In genomic region chr11:75106614-75107013, GRCm38 (mm10) we compare ENCODE assay signal across 23 mouse cellular contexts.
DNase-seq lines count a peak whose midpoint lies in the region; ATAC-seq and TF ChIP-seq lines count a peak whose summit lies in the region.
"Had no signal": no experiment of that assay in that cellular context is flagged by ENCODE, and none has a peak within 500 bp of the region (broad histone marks: within the 10 kb centered on the region; RNA-seq: fewer than 3 reads in every experiment).

No protein-coding gene starts in this region.

- H3K9me3 ChIP-seq in heart, postnatal 0 days (replicated peaks; ENCODE audit: control insufficient read depth, low read length): no peaks in the 10 kb centered on the region
- H3K9me3 ChIP-seq: embryonic facial prominence, embryonic 15.5 days; G1E; hindbrain, embryonic 13.5 days; intestine, embryonic 15.5 days; limb, embryonic 15.5 days; lung, embryonic 15.5 days; neural tube, embryonic 12.5 days had no signal

- H3K36me3 ChIP-seq in heart, postnatal 0 days (replicated peaks; ENCODE audit: control insufficient read depth, insufficient read depth, low read length): no peaks in the 10 kb centered on the region
- 0 out of 2 replicates have a peak, but pooled peaks cover 1% of the 10 kb centered on the region for H3K36me3 ChIP-seq in spleen, adult 2 months (ENCODE audit: control insufficient read depth, insufficient read depth, low read length)
- H3K36me3 ChIP-seq: embryonic facial prominence, embryonic 15.5 days; hindbrain, embryonic 13.5 days; intestine, embryonic 15.5 days; limb, embryonic 15.5 days; lung, embryonic 15.5 days; neural tube, embryonic 12.5 days had no signal

- H3K4me3 ChIP-seq in heart, postnatal 0 days (ENCODE audit: low read depth, low read length): no peak overlapping the region
- no peak overlapping the region for H3K4me3 ChIP-seq in spleen, adult 2 months (ENCODE audit: extremely low read depth, insufficient read depth, insufficient read length)
- H3K4me3 ChIP-seq: embryonic facial prominence, embryonic 15.5 days; hindbrain, embryonic 13.5 days; intestine, embryonic 15.5 days; limb, embryonic 15.5 days; lung, embryonic 15.5 days; neural tube, embryonic 12.5 days had no signal

- H3K27me3 ChIP-seq in heart, postnatal 0 days (ENCODE audit: control insufficient read depth, insufficient read depth, low read length): no peaks in the 10 kb centered on the region
- H3K27me3 ChIP-seq in spleen, adult 2 months (ENCODE audit: control insufficient read depth, insufficient read depth, low read length): no peaks in the 10 kb centered on the region
- H3K27me3 ChIP-seq: embryonic facial prominence, embryonic 15.5 days; hindbrain, embryonic 13.5 days; intestine, embryonic 15.5 days; limb, embryonic 15.5 days; lung, embryonic 15.5 days; neural tube, embryonic 12.5 days had no signal

- 74% methylated on average over 5 of the region's 5 CpGs for WGBS in heart, postnatal 0 days
- 43% methylated on average over 5 of the region's 5 CpGs for WGBS in spleen, adult 2 months

- no peak overlapping the region for H3K9ac ChIP-seq in heart, postnatal 0 days (replicated peaks; ENCODE audit: low read depth, low read length)
- H3K9ac ChIP-seq: embryonic facial prominence, embryonic 15.5 days; hindbrain, embryonic 13.5 days; intestine, embryonic 15.5 days; limb, embryonic 15.5 days; lung, embryonic 15.5 days; neural tube, embryonic 12.5 days had no signal

- TF ChIP-seq POLR2A in spleen, adult 2 months (IDR thresholded peaks at IDR 0.05; ENCODE audit: low read depth, low read length): no peak

- H3K27ac ChIP-seq in heart, postnatal 0 days (ENCODE audit: low read depth): peak overlapping the region; percentile 21; the same call in 1 of the 2 replicates
- H3K27ac ChIP-seq in spleen, adult 2 months (ENCODE audit: insufficient read depth, low read length): no peak overlapping the region
- H3K27ac ChIP-seq: embryonic facial prominence, embryonic 15.5 days; hindbrain, embryonic 13.5 days; intestine, embryonic 15.5 days; limb, embryonic 15.5 days; lung, embryonic 15.5 days; neural tube, embryonic 12.5 days had no signal

- TF ChIP-seq EP300 in heart, postnatal 0 days (IDR thresholded peaks at IDR 0.05; ENCODE audit: low read depth): no peak

- intact Hi-C loops in heart, postnatal 10 days (cut with DNase I): no loop called here

- no peak for ATAC-seq in heart, postnatal 0 days (ENCODE audit: insufficient read depth, low read depth)
- peak; percentile 63 for ATAC-seq in common myeloid progenitor, adult 5-6 weeks (replicated peaks; ENCODE audit: low read depth, poor library complexity, severe bottlenecking)
- ATAC-seq in monocyte, adult 5-6 weeks (replicated peaks; ENCODE audit: insufficient number of reproducible peaks, low FRiP score, low TSS enrichment, poor library complexity, severe bottlenecking): peak; percentile 82
- ATAC-seq: intestine, embryonic 15.5 days; midbrain, embryonic 16.5 days had no signal

- no peak for TF ChIP-seq CTCF in heart, postnatal 0 days (IDR thresholded peaks at IDR 0.05; ENCODE audit: low read depth)
- TF ChIP-seq CTCF in spleen, adult 2 months (IDR thresholded peaks at IDR 0.05; ENCODE audit: extremely low read depth, insufficient read depth, insufficient read length, insufficient replicate concordance): no peak

- no peak for DNase-seq in heart, postnatal 0 days (ENCODE audit: low spot score)
- no peak for DNase-seq in heart, postnatal 10 days
- peak; percentile 7 to 8 for DNase-seq in spleen, adult 2 months (ENCODE audit: low read depth in 1 of 2, low spot score in 2 of 2)
- DNase-seq in spleen, postnatal 4 days (ENCODE audit: low spot score in 2 of 2): no peak
- no peak for DNase-seq in cerebellum, adult 18-20 months
- no peak for DNase-seq in layer of hippocampus, postnatal 25 days (ENCODE audit: extremely low spot score in 1 of 2, low spot score in 1 of 2)
- DNase-seq: cerebellum, adult 9-11 months; embryo, embryonic 11 days; gastrocnemius, postnatal 36 days; kidney, postnatal 14 days; layer of hippocampus, adult 9-11 months; right cerebral cortex, postnatal 14 days; thymus, postnatal 14 days had no signal

- H3K4me1 ChIP-seq in heart, postnatal 0 days (ENCODE audit: control insufficient read depth, insufficient read depth): no peaks in the 10 kb centered on the region
- H3K4me1 ChIP-seq in spleen, adult 2 months (ENCODE audit: control insufficient read depth, insufficient read depth, insufficient read length): peaks cover 2% of the 10 kb centered on the region; the same call in 1 of the 2 replicates
- H3K4me1 ChIP-seq: hindbrain, embryonic 13.5 days; neural tube, embryonic 12.5 days had no signal

- H3K4me2 ChIP-seq in heart, postnatal 0 days (ENCODE audit: low read depth, low read length): no peak overlapping the region
- H3K4me2 ChIP-seq: embryonic facial prominence, embryonic 15.5 days; hindbrain, embryonic 13.5 days; intestine, embryonic 15.5 days; limb, embryonic 15.5 days; lung, embryonic 15.5 days; neural tube, embryonic 12.5 days had no signal

Comparison
In these comparisons a context has a peak if more than half of its experiments do, and no peak if none do; other contexts are left out.
1. DNase-seq: peak in spleen, adult 2 months (2 of 2); none in heart, postnatal 0 days (single experiment), heart, postnatal 10 days (0 of 2), spleen, postnatal 4 days (0 of 2), cerebellum, adult 18-20 months (0 of 2) and layer of hippocampus, postnatal 25 days (0 of 2).